Mouse (Mus musculus) erythroid progenitor cell, adult 5-6 weeks (primary cell): ENCODE results near the gene Jade1. TPM values are rescaled to one million over a fixed set of nuclear protein-coding genes. Genes with fewer than 3 reads are reported as not detected.

Source experiments
- ATAC-seq: replicated peaks from 2 replicates; pipeline ENCODE4 v1.8.0; 2016; ENCODE audit warnings: moderate number of reproducible peaks, mild to moderate bottlenecking, moderate TSS enrichment, inconsistent platforms; ENCODE audit not compliant: poor library complexity, low FRiP score, severe bottlenecking
- total RNA-seq, 2 experiments: library from RNA; stranded (forward) in 1 of 2; stranded (reverse) in 1 of 2; fragments of 150-400 nt in 1 of 2; fragments of 186-747, 209-891 nt in 1 of 2; gene quantifications; 2 replicates each; pipeline versions ENCODE4 v1.2.3 to v1.2.4; 2015 to 2017; ENCODE audit warnings: low replicate concordance in 2 of 2

Gene Jade1
- total RNA-seq, 2 experiments from 2014 or later = 38.2 to 40.2 TPM

DNA sequence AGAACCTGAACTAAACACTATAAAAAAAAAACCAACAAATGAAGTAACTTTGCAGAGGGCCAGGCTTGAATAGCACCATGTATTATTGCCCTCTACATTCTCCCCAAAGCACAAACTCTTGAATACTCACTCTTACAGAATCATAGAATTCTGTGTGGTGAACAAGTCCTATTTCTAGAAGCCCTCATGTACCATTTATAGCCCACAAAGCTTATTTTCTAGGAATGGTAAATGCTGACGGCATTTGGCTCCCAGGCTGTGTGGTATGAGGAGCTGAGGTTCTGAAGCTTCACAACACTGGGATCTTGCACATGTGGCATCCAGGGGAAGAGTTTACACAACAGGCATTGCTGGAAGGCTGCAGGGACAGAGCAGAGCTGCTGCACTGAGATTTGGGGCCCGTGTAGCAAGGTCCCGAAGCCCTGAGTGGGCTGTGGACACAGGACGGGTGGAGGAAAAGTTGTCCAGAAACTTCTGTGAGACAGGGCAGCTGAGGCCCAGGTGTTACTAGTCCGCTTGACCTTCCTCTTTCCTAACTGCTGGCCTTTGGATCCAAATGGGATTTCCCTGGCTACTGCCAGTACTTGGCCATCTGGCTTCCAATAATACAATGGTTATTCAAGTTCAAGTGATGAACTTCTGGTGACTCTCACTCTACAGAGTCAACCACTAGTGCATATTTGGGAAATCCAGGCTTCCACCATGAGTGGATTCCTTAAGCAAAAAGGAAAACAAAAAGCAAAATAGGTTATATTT, 58.9 kb downstream of the Jade1 start:
- ATAC-seq = no peak

DNA sequence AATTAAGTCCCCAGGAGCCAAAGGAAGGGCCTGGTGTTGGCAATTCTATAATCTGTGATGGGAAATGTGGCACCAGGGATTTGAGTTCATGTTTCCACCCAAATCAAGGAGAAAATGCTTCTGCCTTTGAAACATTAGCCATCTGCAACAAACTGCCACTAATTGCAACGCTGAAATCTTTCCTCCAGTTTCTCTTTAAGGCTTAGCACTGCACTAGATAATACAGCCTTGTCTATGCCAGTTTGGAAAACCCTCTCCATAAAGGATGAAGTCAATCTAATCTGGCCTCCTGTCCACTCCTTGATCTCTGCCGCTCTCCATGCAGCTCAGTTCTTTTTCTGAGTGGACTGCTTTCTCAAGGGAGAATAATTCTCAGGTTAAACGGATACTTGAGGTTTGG, 62.5 kb downstream of the Jade1 start:
- ATAC-seq = no peak

DNA sequence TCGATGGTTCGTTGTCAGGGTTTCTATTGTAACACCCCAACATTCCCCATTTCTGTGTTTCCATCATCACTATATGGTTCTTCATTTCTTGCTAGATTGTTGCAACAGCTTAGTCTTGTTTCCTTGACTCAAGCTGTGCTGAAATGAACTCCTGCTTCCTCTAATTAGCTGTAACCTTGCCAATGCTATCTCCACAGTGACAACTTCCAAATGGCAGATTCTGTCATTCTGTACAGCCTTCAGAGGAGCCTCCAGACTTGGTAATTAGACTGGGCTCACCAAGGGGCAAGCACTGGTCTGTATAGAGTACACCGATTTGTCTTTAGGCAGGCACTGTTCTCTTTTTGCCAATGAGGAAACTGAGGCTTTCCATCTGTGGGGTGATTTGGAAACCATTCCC, 63.0 kb downstream of the Jade1 start:
- ATAC-seq = no peak

DNA sequence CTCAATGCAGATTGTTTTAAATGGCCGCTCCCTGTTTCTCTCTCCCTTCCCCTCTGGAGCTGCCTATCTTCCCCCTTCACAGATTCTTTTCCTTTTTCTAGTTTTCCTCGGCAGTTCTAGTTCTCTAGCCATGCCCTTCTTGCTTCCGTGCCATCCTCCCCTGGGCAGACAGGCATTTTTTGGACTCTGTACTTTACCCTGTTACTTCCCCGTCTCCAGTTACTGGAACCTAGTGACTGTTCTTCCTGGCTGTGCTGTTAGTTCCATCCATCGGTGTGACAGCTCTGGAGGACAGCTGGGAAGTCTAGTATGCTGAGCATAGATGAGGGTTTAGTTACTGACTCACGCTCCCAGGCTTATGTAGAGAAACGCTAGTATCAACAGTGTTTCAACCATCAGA, 65.4 kb downstream of the Jade1 start:
- ATAC-seq = no peak

DNA sequence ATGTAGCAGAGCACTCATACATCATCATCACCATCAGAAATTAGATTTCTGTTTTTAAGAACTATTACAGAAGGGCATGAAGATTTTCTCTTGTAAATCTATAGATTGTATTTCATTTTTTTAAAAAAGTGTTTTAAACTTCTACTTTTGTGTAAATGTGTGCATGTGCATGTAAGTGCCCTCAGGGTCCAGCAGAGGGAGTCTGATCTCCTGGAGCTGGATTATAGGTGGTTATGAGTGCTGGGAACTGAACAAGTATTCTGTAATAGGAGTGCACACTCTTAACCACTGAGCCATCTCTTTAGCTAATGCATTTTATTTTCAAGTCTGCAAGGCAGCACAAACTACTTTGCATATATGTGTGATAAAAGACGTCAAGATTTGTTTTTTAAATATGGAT, 100.1 kb downstream of the Jade1 start:
- no peak for ATAC-seq

Other genes starting within 250 kb of the Jade1 start
- 28.8 and 35.2 TPM in 2 replicates for gene Sclt1, start 186.8 kb downstream of the Jade1 start, total RNA-seq (2015; ENCODE audit: low replicate concordance)
- 24.2 and 32.7 TPM in 2 replicates for gene Sclt1, start 186.8 kb downstream of the Jade1 start, total RNA-seq (2017; ENCODE audit: low replicate concordance)
- gene D3Ertd751e, start 186.9 kb downstream of the Jade1 start, total RNA-seq (2015; ENCODE audit: low replicate concordance) = 2.5 and 2.9 TPM in 2 replicates
- 0.83 and 5.1 TPM in 2 replicates for gene D3Ertd751e, start 186.9 kb downstream of the Jade1 start, total RNA-seq (2017; ENCODE audit: low replicate concordance)